Mouse (Mus musculus): ENCODE measurements at regions not wholly inside any gene's neighbourhood (a gene's known extent, or its start where the extent isn't known, plus 50 kb on each side); places are given as distances from the start of the nearest gene placed in this dataset.

- in situ Hi-C loops (cut with MboI, MseI) = no loop called here
Measured at GRCm38 (mm10) chr3:46225018-46225417, 223.0 kb downstream of the Pabpc4l start.

DNA sequence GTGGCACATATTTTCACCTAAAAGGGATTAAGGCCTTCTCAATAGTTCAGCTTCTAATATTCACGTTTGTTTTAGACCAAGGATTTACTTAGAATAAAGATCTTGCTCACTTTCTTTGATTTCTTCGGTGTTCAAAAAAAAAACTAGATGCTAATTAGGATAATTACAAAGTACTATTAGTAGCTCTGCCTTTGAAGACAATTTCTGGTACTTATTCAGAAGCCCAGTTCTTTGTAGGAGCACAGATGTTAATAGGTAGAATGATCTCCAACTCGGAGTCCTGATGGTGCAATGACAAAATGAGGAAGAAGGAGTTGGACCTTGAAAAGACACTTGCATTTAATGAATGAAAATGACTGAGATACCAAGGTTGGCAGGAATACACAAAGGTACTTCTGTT is 242.3 kb downstream of the Pabpc4l start:
- in situ Hi-C loops (cut with MboI, MseI) = no loop called here

- in situ Hi-C loops (cut with MboI, MseI) = no loop called here
Measured at GRCm38 (mm10) chr3:46195184-46195583, 252.8 kb downstream of the Pabpc4l start.

GRCm38 (mm10) chr3:46194681-46195080 is 253.3 kb downstream of the Pabpc4l start:
- in situ Hi-C loops (cut with MboI, MseI) = no loop called here

- in situ Hi-C loops (cut with MboI, MseI) = loop anchor here in 1 of 2 experiments (10.0 kb wide), 1 partner anchor 720 kb away; no protein-coding TSS in a partner anchor
Measured at GRCm38 (mm10) chr3:46174486-46174885, 273.5 kb downstream of the Pabpc4l start.

DNA sequence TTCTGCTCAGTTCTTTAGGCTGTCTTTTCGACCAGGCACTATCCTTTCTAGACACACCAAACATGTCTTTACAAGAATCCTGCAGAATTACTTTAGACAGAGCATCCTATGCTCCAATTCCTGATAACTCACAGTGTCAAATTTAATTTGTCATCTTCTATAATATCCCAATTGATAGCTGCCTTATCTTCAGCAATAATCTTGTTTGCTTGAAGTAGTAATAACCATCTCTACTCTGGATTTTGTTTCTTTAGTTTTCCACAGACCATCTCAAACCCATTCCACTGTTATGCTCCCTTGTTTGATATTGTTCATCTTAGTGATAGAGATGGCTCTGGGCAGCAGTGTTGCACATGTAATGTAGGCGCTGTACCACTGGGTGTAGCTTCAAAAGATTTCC is 297.6 kb downstream of the Pabpc4l start:
- in situ Hi-C loops (cut with MboI, MseI) = no loop called here

Data from T-helper 17 cell (primary cell).